ENCODE assay signal across 11 mouse cellular contexts in genomic region chr5:128551448-128551847, GRCm38 (mm10). TPM values are rescaled to one million over a fixed set of nuclear protein-coding genes. Genes with fewer than 3 reads are reported as not detected.
DNase-seq lines count a peak whose midpoint lies in the region; ATAC-seq and TF ChIP-seq lines count a peak whose summit lies in the region.
"Had no signal": no experiment of that assay in that cellular context is flagged by ENCODE, and none has a peak within 500 bp of the region (broad histone marks: within the 10 kb centered on the region; RNA-seq: fewer than 3 reads in every experiment).

No protein-coding gene starts in this region.

- no peaks in the 10 kb centered on the region for H3K36me3 ChIP-seq in lung, embryonic 14.5 days (ENCODE audit: insufficient read depth)
- no peaks in the 10 kb centered on the region for H3K36me3 ChIP-seq in hindbrain, postnatal 0 days (ENCODE audit: insufficient read depth, low read length)
- H3K36me3 ChIP-seq in neural tube, embryonic 14.5 days (ENCODE audit: control insufficient read depth, insufficient read depth, low read length) = no peaks in the 10 kb centered on the region

- H3K27ac ChIP-seq in lung, embryonic 14.5 days (ENCODE audit: low read depth) = no peak overlapping the region
- no peak overlapping the region for H3K27ac ChIP-seq in hindbrain, postnatal 0 days
- H3K27ac ChIP-seq in neural tube, embryonic 14.5 days (ENCODE audit: low read depth, low read length) = no peak overlapping the region

- WGBS in lung, embryonic 14.5 days = 8% methylated on average over 11 of the region's 11 CpGs
- 4% methylated on average over 11 of the region's 11 CpGs for WGBS in hindbrain, postnatal 0 days
- WGBS in neural tube, embryonic 14.5 days = 4% methylated on average over 11 of the region's 11 CpGs

- H3K9ac ChIP-seq in lung, embryonic 14.5 days = no peak overlapping the region
- no peak overlapping the region for H3K9ac ChIP-seq in hindbrain, postnatal 0 days (replicated peaks; ENCODE audit: low read length)
- H3K9ac ChIP-seq in neural tube, embryonic 14.5 days (replicated peaks; ENCODE audit: low read depth, low read length) = no peak overlapping the region; the same call in 1 of the 2 replicates

- no peak for ATAC-seq in lung, embryonic 14.5 days (ENCODE audit: insufficient read depth)
- ATAC-seq in hindbrain, postnatal 0 days = no peak
- ATAC-seq in neural tube, embryonic 14.5 days (ENCODE audit: low read depth) = 0 out of 2 replicates have a peak, but pooled peaks have one; percentile 34
- no peak for ATAC-seq in cerebellum, adult (ENCODE audit: insufficient number of reproducible peaks, low FRiP score, low TSS enrichment)

- no peak for TF ChIP-seq CTCF in lung, embryonic 14.5 days (IDR thresholded peaks at IDR 0.05; ENCODE audit: low read depth)
- TF ChIP-seq CTCF in hindbrain, postnatal 0 days (IDR thresholded peaks at IDR 0.05; ENCODE audit: low read depth) = no peak

- peak; percentile 39 for DNase-seq in embryo, embryonic 10.5 days (ENCODE audit: low spot score)
- DNase-seq in embryo, embryonic 9.5 days (ENCODE audit: extremely low spot score) = no peak
- no peak for DNase-seq in lung, embryonic 14.5 days
- no peak for DNase-seq in lung, postnatal 10 days
- DNase-seq in hindbrain, postnatal 0 days (ENCODE audit: low spot score) = no peak
- no peak for DNase-seq in gastrocnemius, adult 8-10 months (ENCODE audit: low spot score in 2 of 2)
- DNase-seq: cerebellum, postnatal 14 days; gastrocnemius, postnatal 14 days; lung, adult 18-20 months had no signal

- H3K9me3 ChIP-seq in lung, embryonic 14.5 days (ENCODE audit: low read depth, low read length) = no peaks in the 10 kb centered on the region
- H3K9me3 ChIP-seq in hindbrain, postnatal 0 days (ENCODE audit: low read length) = no peaks in the 10 kb centered on the region
- H3K9me3 ChIP-seq in neural tube, embryonic 14.5 days (ENCODE audit: control insufficient read depth, low read length) = no peaks in the 10 kb centered on the region

- H3K4me1 ChIP-seq in lung, embryonic 14.5 days (ENCODE audit: insufficient read depth) = no peaks in the 10 kb centered on the region
- peaks cover 5% of the 10 kb centered on the region; the same call in 1 of the 2 replicates for H3K4me1 ChIP-seq in hindbrain, postnatal 0 days (ENCODE audit: insufficient read depth, low read length)
- H3K4me1 ChIP-seq in neural tube, embryonic 14.5 days (ENCODE audit: control insufficient read depth, insufficient read depth, low read length) = peaks cover 12% of the 10 kb centered on the region; the same call in 1 of the 2 replicates

- peak overlapping the region; percentile 46 for H3K4me2 ChIP-seq in lung, embryonic 14.5 days
- peak overlapping the region; percentile 56 for H3K4me2 ChIP-seq in hindbrain, postnatal 0 days (ENCODE audit: low read depth, low read length)
- H3K4me2 ChIP-seq in neural tube, embryonic 14.5 days (ENCODE audit: low read depth, low read length) = peak overlapping the region; percentile 34

- H3K27me3 ChIP-seq in lung, embryonic 14.5 days (ENCODE audit: insufficient read depth, low read length) = peaks cover 18% of the 10 kb centered on the region
- no peaks in the 10 kb centered on the region for H3K27me3 ChIP-seq in hindbrain, postnatal 0 days (ENCODE audit: insufficient read depth, low read length)
- no peaks in the 10 kb centered on the region for H3K27me3 ChIP-seq in neural tube, embryonic 14.5 days (ENCODE audit: control insufficient read depth, insufficient read depth, low read length)

- H3K4me3 ChIP-seq in lung, embryonic 14.5 days (ENCODE audit: low read depth, low read length) = no peak overlapping the region
- peak overlapping the region; percentile 25 for H3K4me3 ChIP-seq in hindbrain, postnatal 0 days (ENCODE audit: low read length)
- H3K4me3 ChIP-seq in neural tube, embryonic 14.5 days (ENCODE audit: low read depth, low read length) = no peak overlapping the region

RNA-seq across cellular contexts. Expression of gene Fzd10, which starts 49.2 kb away (rescaled TPM):
- polyA plus RNA-seq in lung, embryonic 14.5 days (2014; fragmentation: Nextera tagmentation; extraction: Ambion mirVana) = 1.7 and 2.1 TPM in 2 replicates
- 22.1 TPM in 2 replicates for total RNA-seq in hindbrain, postnatal 0 days (2014; rRNA removed)
- polyA plus RNA-seq in hindbrain, postnatal 0 days (2015; fragmentation: Nextera tagmentation; extraction: Ambion mirVana) = 2.7 and 3.6 TPM in 2 replicates
- 2.6 and 4.4 TPM in 2 replicates for polyA plus RNA-seq in neural tube, embryonic 14.5 days (2014; fragmentation: Nextera tagmentation; extraction: Ambion mirVana)
- total RNA-seq in gastrocnemius, adult 8-10 months (2022) = 1 to 10 TPM in 2 of 4 experiments, under 1 TPM in 2; 0.77 to 1.1 (median 0.99) TPM
